Mouse (Mus musculus) forebrain, embryonic 16.5 days (tissue): ENCODE results near the gene Lrfn3. TPM values are rescaled to one million over a fixed set of nuclear protein-coding genes. Genes with fewer than 3 reads are reported as not detected.
A peak's percentile ranks its signal among the peaks of the same experiment; 100 is the strongest.

Experiments used
- ATAC-seq: fragments of 200-750 bp; cut with Nextera tagmentation; 2 replicates; pipeline ENCODE4 v1.8.0; 2017; ENCODE audit warnings: mild to moderate bottlenecking, moderate library complexity
- H3K27ac ChIP-seq: fragments of 300-500 bp; sonication (generic); 2 replicates; pipeline ENCODE4 v1.5.1; 2014; ENCODE audit warnings: low read length, control low read depth
- H3K27me3 ChIP-seq: fragments of 300-500 bp; sonication (generic); replicated peaks from 2 replicates; pipeline ENCODE4 v1.6.1; 2014; ENCODE audit warnings: low read length; ENCODE audit not compliant: control insufficient read depth, insufficient read depth
- H3K36me3 ChIP-seq: fragments of 300-500 bp; sonication (generic); 2 replicates; pipeline ENCODE4 v1.6.1; 2014; ENCODE audit not compliant: control insufficient read depth, insufficient read depth
- H3K4me1 ChIP-seq: fragments of 300-500 bp; sonication (generic); replicated peaks from 2 replicates; pipeline ENCODE4 v1.6.1; 2014; ENCODE audit warnings: low read length; ENCODE audit not compliant: control insufficient read depth, insufficient read depth
- H3K4me2 ChIP-seq: fragments of 300-500 bp; sonication (generic); 2 replicates; pipeline ENCODE4 v1.6.1; 2014; ENCODE audit warnings: mild to moderate bottlenecking, low read length, control low read depth
- H3K4me3 ChIP-seq: fragments of 300-500 bp; sonication (generic); replicated peaks from 2 replicates; pipeline ENCODE4 v1.5.1; 2014; ENCODE audit warnings: mild to moderate bottlenecking, low read length, control low read depth
- H3K9ac ChIP-seq: fragments of 300-500 bp; sonication (generic); replicated peaks from 2 replicates; pipeline ENCODE4 v1.6.1; 2014; ENCODE audit warnings: low read depth, low read length, control low read depth
- H3K9me3 ChIP-seq: fragments of 300-500 bp; sonication (generic); 2 replicates; pipeline ENCODE4 v1.6.1; 2016; ENCODE audit warnings: low read length; ENCODE audit not compliant: control insufficient read depth
- WGBS: fragments of 180-500 bp; shearing (Covaris S2); extraction: QIAGEN DNeasy Blood & Tissue Kit; methylation state at CpG from one replicate; pipeline ENCODE4 v1.1.7; 2014; 5-methylcytosine and 5-hydroxymethylcytosine counted together
- polyA plus RNA-seq: library from polyadenylated mRNA; unstranded; fragments of >200 nt; fragmentation: Nextera tagmentation; extraction: Ambion mirVana; gene quantifications from 2 replicates; pipeline ENCODE4 v1.2.1, GENCODE M21; 2015

The Lrfn3 gene
- polyA plus RNA-seq, 1 experiment from 2014 or later: 13.4 TPM

GRCm38 (mm10) chr7:30322285-30322667 is 40.3 kb downstream of the Lrfn3 start:
- H3K9me3 ChIP-seq: 0 out of 2 replicates have a peak, but pooled peaks cover 2% of the 10 kb centered on the region
- no peaks in the 10 kb centered on the region for H3K36me3 ChIP-seq
- H3K9ac ChIP-seq: peak overlapping the region; percentile 87
- H3K27ac ChIP-seq: peak overlapping the region; percentile 86
- H3K4me3 ChIP-seq: peak overlapping the region; percentile 90
- H3K4me2 ChIP-seq: peak overlapping the region; percentile 66
- peak; percentile 99 for ATAC-seq
- H3K27me3 ChIP-seq: no peaks in the 10 kb centered on the region
- WGBS: 0% methylated on average over 20 of the region's 20 CpGs
- H3K4me1 ChIP-seq: peaks cover 16% of the 10 kb centered on the region

- Histone ChIP-seq H3K9me3 (0 out of 2 replicates have a peak, but pooled peaks cover 2% of the 10 kb centered on the region), H3K36me3 (no peaks in the 10 kb centered on the region), H3K4me2 (peak within 1 kb of the TSS; percentile 66), H3K4me1 (peaks cover 16% of the 10 kb centered on the region), H3K4me3 (peak within 1 kb of the TSS; percentile 90), H3K9ac (peak within 1 kb of the TSS; percentile 87), H3K27me3 (no peaks in the 10 kb centered on the region), H3K27ac (peak within 1 kb of the TSS; percentile 86)
- 1% methylated on average over 60 of the region's 63 CpGs for WGBS
- peak; percentile 57 for ATAC-seq
These were observed 40.9 kb downstream of the Lrfn3 start, which contains the start of gene E130208F15Rik for GRCm38 (mm10) chr7:30321539-30322284. Gene E130208F15Rik (plus strand): TSS chr7:30321740.

GRCm38 (mm10) chr7:30320946-30321345 is 41.6 kb downstream of the Lrfn3 start:
- H3K36me3 ChIP-seq: no peaks in the 10 kb centered on the region
- H3K4me2 ChIP-seq: peak overlapping the region; percentile 66
- peaks cover 16% of the 10 kb centered on the region for H3K4me1 ChIP-seq
- H3K27ac ChIP-seq: no peak overlapping the region
- WGBS: 82% methylated on average over 2 of the region's 2 CpGs
- no peak for ATAC-seq
- H3K9ac ChIP-seq: no peak overlapping the region
- no peaks in the 10 kb centered on the region for H3K27me3 ChIP-seq
- 0 out of 2 replicates have a peak, but pooled peaks cover 2% of the 10 kb centered on the region for H3K9me3 ChIP-seq
- no peak overlapping the region for H3K4me3 ChIP-seq

- no peaks in the 10 kb centered on the region for H3K27me3 ChIP-seq
- H3K4me1 ChIP-seq: peaks cover 16% of the 10 kb centered on the region
- no peaks in the 10 kb centered on the region for H3K36me3 ChIP-seq
- H3K27ac ChIP-seq: no peak overlapping the region
- WGBS: 83% methylated on average over 3 of the region's 3 CpGs
- H3K4me3 ChIP-seq: no peak overlapping the region
- ATAC-seq: no peak
- no peak overlapping the region for H3K9ac ChIP-seq
- no peak overlapping the region for H3K4me2 ChIP-seq
- H3K9me3 ChIP-seq: no peaks in the 10 kb centered on the region
These were observed 44.4 kb downstream of the Lrfn3 start for GRCm38 (mm10) chr7:30318142-30318541.

- peaks cover 4% of the 10 kb centered on the region; the same call in 1 of the 2 replicates for H3K4me1 ChIP-seq
- no peak overlapping the region for H3K9ac ChIP-seq
- 78% methylated on average over 13 of the region's 13 CpGs for WGBS
- ATAC-seq: no peak
- no peak overlapping the region for H3K4me3 ChIP-seq
- no peaks in the 10 kb centered on the region for H3K9me3 ChIP-seq
- H3K4me2 ChIP-seq: no peak overlapping the region
- no peaks in the 10 kb centered on the region for H3K36me3 ChIP-seq
- H3K27me3 ChIP-seq: no peaks in the 10 kb centered on the region
- no peak overlapping the region for H3K27ac ChIP-seq
These were observed 46.7 kb downstream of the Lrfn3 start for GRCm38 (mm10) chr7:30315559-30316529.

GRCm38 (mm10) chr7:30314721-30315155 is 47.8 kb downstream of the Lrfn3 start, which contains the start of gene Syne4:
Gene Syne4 (plus strand): TSS chr7:30314807.
- Histone ChIP-seq H3K4me3 (no peak within 1 kb of the TSS), H3K36me3 (no peaks in the 10 kb centered on the region), H3K4me1 (peaks cover 3% of the 10 kb centered on the region; the same call in 1 of the 2 replicates), H3K27ac (no peak within 1 kb of the TSS), H3K4me2 (no peak within 1 kb of the TSS), H3K9ac (no peak within 1 kb of the TSS), H3K9me3 (no peaks in the 10 kb centered on the region), H3K27me3 (no peaks in the 10 kb centered on the region)
- no peak for ATAC-seq
- 4% methylated on average over 9 of the region's 9 CpGs for WGBS

- no peak for ATAC-seq
- Histone ChIP-seq H3K9ac (no peak overlapping the region), H3K4me1 (peaks cover 10% of the 10 kb centered on the region), H3K27me3 (no peaks in the 10 kb centered on the region), H3K4me2 (no peak overlapping the region), H3K4me3 (no peak overlapping the region), H3K27ac (no peak overlapping the region), H3K9me3 (no peaks in the 10 kb centered on the region), H3K36me3 (no peaks in the 10 kb centered on the region)
- 46% methylated on average over 27 of the region's 27 CpGs for WGBS
These were observed 48.8 kb downstream of the Lrfn3 start for GRCm38 (mm10) chr7:30313666-30314320.

GRCm38 (mm10) chr7:30310136-30310535 is 52.4 kb downstream of the Lrfn3 start:
- Histone ChIP-seq H3K4me3 (no peak overlapping the region), H3K27ac (no peak overlapping the region), H3K4me2 (no peak overlapping the region), H3K9ac (no peak overlapping the region), H3K9me3 (no peaks in the 10 kb centered on the region), H3K4me1 (peaks cover 15% of the 10 kb centered on the region), H3K36me3 (peaks cover 20% of the 10 kb centered on the region), H3K27me3 (no peaks in the 10 kb centered on the region)
- ATAC-seq: no peak
- 90% methylated on average over 12 of the region's 12 CpGs for WGBS
